Mouse (Mus musculus): ENCODE results near the gene Acss2.

Gene Acss2

DNA sequence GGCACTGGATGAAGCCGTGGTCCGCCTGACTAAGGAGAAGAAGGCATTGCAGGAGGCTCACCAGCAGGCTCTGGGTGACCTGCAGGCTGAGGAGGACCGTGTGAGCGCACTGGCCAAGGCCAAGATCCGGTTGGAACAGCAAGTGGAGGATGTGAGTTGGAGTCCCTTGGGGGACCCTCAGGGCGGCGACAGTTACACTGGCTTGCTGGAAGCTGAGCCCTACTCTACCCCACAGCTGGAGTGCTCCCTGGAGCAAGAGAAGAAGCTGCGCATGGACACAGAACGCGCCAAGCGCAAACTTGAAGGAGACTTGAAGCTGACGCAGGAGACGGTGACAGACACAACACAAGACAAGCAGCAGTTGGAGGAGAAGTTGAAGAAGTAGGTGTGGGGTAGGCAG is 110.8 kb downstream of the Acss2 start:
- DNase-seq (ENCODE audit: low spot score in 2 of 2), result no peak

DNA sequence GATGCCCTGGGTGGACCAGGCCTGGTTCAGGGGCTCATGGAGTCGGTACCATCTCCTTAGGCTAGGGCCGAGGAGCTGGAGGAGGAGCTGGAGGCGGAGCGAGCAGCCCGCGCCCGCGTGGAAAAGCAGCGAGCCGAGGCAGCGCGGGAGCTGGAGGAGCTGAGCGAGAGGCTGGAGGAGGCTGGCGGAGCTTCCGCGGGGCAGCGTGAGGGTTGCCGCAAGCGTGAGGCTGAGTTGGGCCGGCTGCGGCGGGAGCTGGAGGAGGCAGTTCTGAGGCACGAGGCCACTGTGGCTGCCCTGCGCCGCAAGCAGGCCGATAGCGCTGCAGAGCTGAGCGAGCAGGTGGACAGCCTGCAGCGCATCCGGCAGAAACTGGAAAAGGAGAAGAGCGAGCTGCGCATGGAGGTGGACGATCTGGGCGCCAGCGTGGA is 111.5 kb downstream of the Acss2 start:
- peak; percentile 69 to 70 for DNase-seq (ENCODE audit: low spot score in 2 of 2)

DNA sequence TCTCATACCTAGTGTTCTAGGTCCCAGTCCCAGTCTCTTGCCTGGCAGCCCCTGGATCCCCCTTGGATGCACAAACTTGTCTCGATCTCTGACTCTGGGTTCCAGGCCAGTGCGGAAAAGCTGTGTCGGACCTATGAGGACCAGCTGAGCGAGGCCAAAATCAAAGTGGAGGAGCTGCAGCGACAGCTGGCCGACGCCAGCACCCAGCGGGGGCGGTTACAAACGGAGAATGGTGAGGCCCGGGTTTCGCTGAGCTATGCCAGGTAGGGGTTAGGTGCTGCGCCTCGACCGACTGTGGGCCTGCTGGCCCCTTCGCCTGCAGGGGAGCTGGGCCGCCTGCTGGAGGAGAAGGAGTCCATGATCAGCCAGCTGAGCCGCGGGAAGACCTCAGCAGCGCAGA is 112.4 kb downstream of the Acss2 start:
- DNase-seq (ENCODE audit: low spot score in 2 of 2), result no peak

DNA sequence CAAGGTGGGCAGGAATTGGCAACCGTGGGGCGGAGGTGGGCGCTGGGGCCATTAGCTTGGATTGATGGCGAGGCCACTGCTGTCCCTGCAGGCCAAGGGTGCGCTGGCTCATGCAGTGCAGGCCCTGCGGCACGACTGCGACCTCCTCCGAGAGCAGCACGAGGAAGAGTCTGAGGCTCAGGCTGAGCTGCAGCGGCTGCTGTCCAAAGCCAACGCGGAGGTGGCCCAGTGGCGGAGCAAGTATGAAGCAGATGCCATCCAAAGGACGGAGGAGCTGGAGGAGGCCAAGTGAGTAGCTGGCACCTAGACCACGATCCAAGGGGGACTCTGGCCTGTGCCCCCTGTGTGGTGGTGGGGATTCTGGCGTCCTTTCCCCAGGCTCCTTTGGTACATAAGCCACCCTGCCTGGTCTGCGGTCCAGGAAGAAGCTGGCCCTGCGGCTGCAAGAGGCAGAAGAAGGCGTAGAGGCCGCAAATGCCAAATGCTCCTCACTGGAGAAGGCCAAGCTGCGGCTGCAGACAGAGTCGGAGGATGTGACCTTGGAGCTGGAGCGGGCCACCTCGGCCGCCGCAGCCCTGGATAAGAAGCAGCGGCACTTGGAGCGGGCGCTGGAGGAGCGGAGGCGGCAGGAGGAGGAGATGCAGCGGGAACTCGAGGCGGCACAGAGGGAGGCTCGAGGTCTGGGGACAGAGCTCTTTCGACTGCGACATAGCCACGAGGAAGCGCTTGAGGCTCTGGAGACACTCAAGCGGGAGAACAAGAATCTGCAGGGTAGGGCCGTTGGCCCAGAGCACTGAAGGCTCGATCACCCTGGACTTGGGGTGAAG is 113.1 kb downstream of the Acss2 start:
- DNase-seq (ENCODE audit: low spot score in 2 of 2), result no peak

DNA sequence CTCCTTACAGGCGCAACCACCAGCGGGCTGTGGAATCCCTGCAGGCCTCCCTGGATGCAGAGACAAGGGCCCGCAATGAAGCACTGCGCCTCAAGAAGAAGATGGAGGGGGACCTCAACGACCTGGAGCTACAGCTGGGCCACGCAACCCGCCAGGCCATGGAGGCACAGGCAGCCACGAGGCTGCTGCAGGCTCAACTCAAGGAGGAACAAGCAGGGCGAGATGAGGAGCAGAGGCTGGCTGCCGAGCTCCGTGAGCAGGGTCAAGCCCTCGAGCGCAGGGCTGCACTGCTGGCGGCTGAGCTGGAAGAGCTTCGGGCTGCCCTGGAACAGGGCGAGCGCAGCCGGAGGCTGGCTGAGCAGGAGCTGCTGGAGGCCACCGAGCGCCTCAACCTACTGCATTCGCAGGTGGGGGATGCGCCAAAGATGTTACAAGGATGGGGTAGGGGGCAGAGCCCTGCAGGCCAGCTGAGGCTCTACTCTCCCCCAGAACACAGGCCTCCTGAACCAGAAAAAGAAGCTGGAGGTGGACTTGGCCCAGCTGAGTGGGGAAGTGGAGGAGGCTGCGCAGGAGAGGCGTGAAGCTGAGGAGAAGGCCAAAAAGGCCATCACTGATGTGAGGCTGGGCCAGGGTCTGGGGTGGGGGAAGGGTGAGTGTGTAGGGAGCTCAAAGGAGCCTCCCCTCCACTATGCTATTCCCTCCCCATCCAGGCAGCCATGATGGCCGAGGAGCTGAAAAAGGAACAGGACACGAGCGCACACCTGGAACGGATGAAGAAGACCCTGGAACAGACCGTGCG is 114.6 kb downstream of the Acss2 start:
- DNase-seq (ENCODE audit: low spot score in 2 of 2), result no peak

DNA sequence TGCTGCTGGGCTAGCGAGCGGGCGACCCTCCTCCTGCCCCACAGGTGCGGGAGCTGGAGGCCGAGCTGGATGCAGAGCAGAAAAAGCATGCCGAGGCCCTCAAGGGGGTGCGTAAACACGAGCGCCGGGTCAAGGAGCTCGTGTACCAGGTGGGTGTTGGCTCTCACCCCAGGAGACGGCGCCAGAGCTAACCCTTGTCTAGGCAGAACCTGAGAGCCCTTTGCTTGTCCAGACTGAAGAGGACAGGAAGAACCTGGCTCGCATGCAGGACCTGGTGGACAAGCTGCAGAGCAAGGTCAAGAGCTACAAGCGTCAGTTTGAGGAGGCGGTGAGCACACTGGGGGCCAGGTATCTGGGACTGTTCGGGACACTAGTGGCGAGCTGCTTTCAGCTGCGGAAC is 115.4 kb downstream of the Acss2 start:
- DNase-seq (ENCODE audit: low spot score in 2 of 2), result no peak

DNA sequence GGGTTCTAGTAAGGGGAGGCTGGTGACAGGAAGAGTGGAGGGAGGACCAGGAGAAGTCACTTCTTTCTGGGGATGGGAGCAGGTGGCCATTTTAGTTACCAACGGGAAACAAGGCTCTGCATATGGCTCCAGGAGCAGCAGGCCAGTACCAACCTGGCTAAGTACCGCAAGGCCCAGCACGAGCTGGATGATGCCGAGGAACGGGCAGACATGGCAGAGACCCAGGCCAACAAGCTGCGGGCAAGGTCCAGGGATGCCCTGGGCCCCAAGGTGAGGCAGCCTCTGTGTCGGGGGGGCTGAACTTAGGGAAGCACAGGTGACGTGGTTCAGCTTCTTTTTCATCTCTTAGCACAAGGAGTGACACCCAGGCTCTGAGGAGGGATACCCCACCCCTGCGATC is 116.0 kb downstream of the Acss2 start:
- DNase-seq (ENCODE audit: low spot score in 2 of 2), result no peak

DNA sequence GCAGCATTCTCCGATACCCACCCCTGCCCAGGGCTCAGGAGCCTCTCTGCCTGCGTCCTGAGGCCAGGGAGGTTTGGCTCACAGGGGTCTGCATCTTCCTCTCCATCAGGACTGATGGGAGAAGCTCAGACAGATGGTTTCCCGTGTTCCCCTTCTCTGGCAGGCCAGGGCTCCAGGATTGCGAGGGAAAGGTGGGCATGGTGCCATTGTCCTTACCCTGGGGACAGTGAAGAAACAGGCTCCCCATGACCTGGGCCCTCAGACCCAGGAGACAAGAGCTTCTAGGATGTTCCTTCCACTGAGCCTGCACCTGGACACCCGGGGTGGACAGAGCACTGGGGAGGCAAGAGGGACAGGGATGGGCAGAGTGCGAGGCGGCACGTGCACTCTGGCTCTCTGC is 116.8 kb downstream of the Acss2 start:
- DNase-seq (ENCODE audit: low spot score in 2 of 2), result no peak
